Mouse (Mus musculus) stomach, embryonic 14.5 days (tissue): ENCODE results near the gene Itga9. TPM values are rescaled to one million over a fixed set of nuclear protein-coding genes. Genes with fewer than 3 reads are reported as not detected.

Source experiments
- ATAC-seq: fragments of 200-750 bp; cut with Nextera tagmentation; 2 replicates; pipeline ENCODE4 v1.8.0; 2017; ENCODE audit warnings: low read depth, moderate TSS enrichment; ENCODE audit not compliant: insufficient number of reproducible peaks, insufficient read depth, low FRiP score
- H3K27ac ChIP-seq: fragments of 300-500 bp; sonication (generic); 2 replicates; pipeline ENCODE4 v1.5.1; 2014; ENCODE audit warnings: mild to moderate bottlenecking, low read length, moderate library complexity, mixed read lengths
- H3K27me3 ChIP-seq: fragments of 300-500 bp; sonication (generic); 2 replicates; pipeline ENCODE4 v1.6.1; 2014; ENCODE audit warnings: low read length, control low read depth, mixed read lengths; ENCODE audit not compliant: control insufficient read depth, insufficient read depth
- H3K36me3 ChIP-seq: fragments of 300-500 bp; sonication (generic); 2 replicates; pipeline ENCODE4 v1.6.1; 2014; ENCODE audit warnings: mild to moderate bottlenecking, control low read depth, low read length, moderate library complexity, mixed read lengths; ENCODE audit not compliant: control insufficient read depth, insufficient read depth
- H3K4me1 ChIP-seq: fragments of 300-500 bp; sonication (generic); 2 replicates; pipeline ENCODE4 v1.6.1; 2014; ENCODE audit warnings: low read length, control low read depth, mixed read lengths; ENCODE audit not compliant: control insufficient read depth, insufficient read depth
- H3K4me2 ChIP-seq: fragments of 300-500 bp; sonication (generic); replicated peaks from 2 replicates; pipeline ENCODE4 v1.6.1; 2014; ENCODE audit warnings: low read depth, low read length, control low read depth
- H3K4me3 ChIP-seq: fragments of 300-500 bp; sonication (generic); 2 replicates; pipeline ENCODE4 v1.5.1; 2014; ENCODE audit warnings: low read depth, low read length, control low read depth
- H3K9ac ChIP-seq: fragments of 300-500 bp; sonication (generic); replicated peaks from 2 replicates; pipeline ENCODE4 v1.6.1; 2014; ENCODE audit warnings: low read depth, mild to moderate bottlenecking, control low read depth, low read length, moderate library complexity, mixed read lengths
- H3K9me3 ChIP-seq: fragments of 300-500 bp; sonication (generic); 2 replicates; pipeline ENCODE4 v1.6.1; 2016; ENCODE audit warnings: low read depth, low read length, control low read depth; ENCODE audit not compliant: control insufficient read depth
- WGBS: fragments of 180-500 bp; shearing (Covaris S2); extraction: QIAGEN DNeasy Blood & Tissue Kit; methylation state at CpG from one replicate; pipeline ENCODE4 v1.1.7; 2014; 5-methylcytosine and 5-hydroxymethylcytosine counted together
- polyA plus RNA-seq: library from polyadenylated mRNA; unstranded; fragments of >200 nt; fragmentation: Nextera tagmentation; extraction: Ambion mirVana; gene quantifications from 2 replicates; pipeline ENCODE4 v1.2.1, GENCODE M21; 2014

Gene Itga9
- polyA plus RNA-seq, 1 experiment from 2014 or later: 14.3 TPM

- no peak overlapping the region for H3K27ac ChIP-seq
- no peaks in the 10 kb centered on the region for H3K27me3 ChIP-seq
- H3K4me2 ChIP-seq: no peak overlapping the region
- H3K9ac ChIP-seq: no peak overlapping the region
- 90% methylated on average over 11 of the region's 11 CpGs for WGBS
- no peak overlapping the region for H3K4me3 ChIP-seq
- peaks cover 13% of the 10 kb centered on the region for H3K4me1 ChIP-seq
- ATAC-seq: no peak
- no peaks in the 10 kb centered on the region for H3K36me3 ChIP-seq
- H3K9me3 ChIP-seq: no peaks in the 10 kb centered on the region
Observed at GRCm38 (mm10) chr9:118878596-118878995, 272.1 kb downstream of the Itga9 start.

DNA sequence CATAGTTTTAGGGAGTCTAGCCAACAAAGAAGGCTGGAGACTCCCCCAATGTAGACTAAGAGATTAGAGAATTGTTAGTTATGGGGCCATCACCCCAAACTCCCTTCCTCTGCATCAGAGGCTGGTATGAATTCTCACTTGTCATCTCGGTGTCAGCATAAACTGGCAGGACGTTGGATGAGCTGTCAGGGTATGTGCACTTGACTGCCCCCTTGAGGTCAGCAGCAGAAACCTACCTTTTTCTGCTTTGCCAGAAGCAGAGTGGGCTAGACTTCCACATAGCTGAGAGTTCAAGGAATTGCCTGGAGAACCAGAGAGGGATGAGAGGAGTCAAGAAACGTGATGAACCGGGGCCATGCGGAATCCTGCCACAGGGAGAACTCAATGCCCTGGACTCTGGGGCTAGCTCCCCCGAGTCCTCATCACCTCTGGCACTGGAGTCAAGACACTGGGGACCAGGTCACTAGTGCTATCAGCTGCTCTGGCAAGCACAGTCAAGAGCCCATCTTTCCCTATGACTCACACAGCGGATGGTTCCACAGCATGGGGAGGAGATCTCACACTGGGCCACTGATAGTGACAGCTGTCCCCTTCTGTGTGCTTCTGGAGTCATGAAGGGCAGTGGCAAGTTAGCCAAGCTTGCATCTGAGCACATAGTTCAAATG, 274.9 kb downstream of the Itga9 start:
- ATAC-seq: no peak
- WGBS: 77% methylated on average over 7 of the region's 7 CpGs

DNA sequence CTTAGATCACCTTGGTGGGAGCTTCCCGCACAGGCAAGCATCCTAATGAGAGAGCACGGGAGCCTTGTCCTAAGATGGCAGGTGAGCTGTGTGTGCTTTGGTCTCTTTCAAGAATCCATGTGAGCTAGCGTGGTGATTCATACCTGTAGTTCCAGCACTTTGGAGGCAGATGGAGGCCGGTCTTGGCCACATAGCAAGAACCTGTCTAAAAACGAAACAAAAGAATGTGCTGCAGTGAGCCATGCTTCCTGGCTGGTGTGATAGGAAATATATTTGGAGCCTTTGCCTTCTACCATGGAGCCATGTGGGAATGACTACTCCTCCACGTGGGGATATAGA, 275.4 kb downstream of the Itga9 start:
- Histone ChIP-seq H3K36me3 (no peaks in the 10 kb centered on the region), H3K4me1 (no peaks in the 10 kb centered on the region), H3K4me2 (no peak overlapping the region), H3K9ac (no peak overlapping the region), H3K4me3 (no peak overlapping the region), H3K27ac (no peak overlapping the region), H3K9me3 (no peaks in the 10 kb centered on the region), H3K27me3 (no peaks in the 10 kb centered on the region)
- 76% methylated on average over 6 of the region's 6 CpGs for WGBS
- no peak for ATAC-seq

More for the DNA sequence above, 274.9 kb downstream of the Itga9 start:
- Histone ChIP-seq H3K27me3 (no peaks in the 10 kb centered on the region), H3K27ac (no peak overlapping the region), H3K36me3 (no peaks in the 10 kb centered on the region), H3K4me1 (no peaks in the 10 kb centered on the region), H3K9ac (no peak overlapping the region), H3K4me2 (no peak overlapping the region), H3K9me3 (no peaks in the 10 kb centered on the region), H3K4me3 (no peak overlapping the region)

- H3K4me2 ChIP-seq: no peak overlapping the region
- H3K9ac ChIP-seq: no peak overlapping the region
- no peaks in the 10 kb centered on the region for H3K4me1 ChIP-seq
- H3K9me3 ChIP-seq: no peaks in the 10 kb centered on the region
- H3K27ac ChIP-seq: no peak overlapping the region
- WGBS: 90% methylated on average over 7 of the region's 7 CpGs
- no peaks in the 10 kb centered on the region for H3K36me3 ChIP-seq
- no peak for ATAC-seq
- no peak overlapping the region for H3K4me3 ChIP-seq
- no peaks in the 10 kb centered on the region for H3K27me3 ChIP-seq
Observed at GRCm38 (mm10) chr9:118883150-118883549, 276.7 kb downstream of the Itga9 start.

GRCm38 (mm10) chr9:118885785-118886184, 279.3 kb downstream of the Itga9 start:
- H3K36me3 ChIP-seq: no peaks in the 10 kb centered on the region
- H3K9ac ChIP-seq: no peak overlapping the region
- H3K27ac ChIP-seq: no peak overlapping the region
- no peak overlapping the region for H3K4me2 ChIP-seq
- peaks cover 9% of the 10 kb centered on the region; the same call in 1 of the 2 replicates for H3K4me1 ChIP-seq
- H3K27me3 ChIP-seq: no peaks in the 10 kb centered on the region
- no peak for ATAC-seq
- WGBS: 77% methylated on average over 6 of the region's 6 CpGs
- no peak overlapping the region for H3K4me3 ChIP-seq
- no peaks in the 10 kb centered on the region for H3K9me3 ChIP-seq

GRCm38 (mm10) chr9:118887201-118887600, 280.7 kb downstream of the Itga9 start:
- no peaks in the 10 kb centered on the region for H3K9me3 ChIP-seq
- WGBS: 86% methylated on average over 7 of the region's 7 CpGs
- H3K4me1 ChIP-seq: peaks cover 18% of the 10 kb centered on the region
- no peak for ATAC-seq
- H3K27me3 ChIP-seq: no peaks in the 10 kb centered on the region
- H3K27ac ChIP-seq: no peak overlapping the region
- H3K4me2 ChIP-seq: no peak overlapping the region
- H3K4me3 ChIP-seq: no peak overlapping the region
- H3K36me3 ChIP-seq: no peaks in the 10 kb centered on the region
- H3K9ac ChIP-seq: no peak overlapping the region

GRCm38 (mm10) chr9:118887734-118888133, 281.2 kb downstream of the Itga9 start:
- ATAC-seq: no peak
- no peak overlapping the region for H3K9ac ChIP-seq
- WGBS: 92% methylated on average over 8 of the region's 8 CpGs
- no peaks in the 10 kb centered on the region for H3K27me3 ChIP-seq
- no peak overlapping the region for H3K27ac ChIP-seq
- no peaks in the 10 kb centered on the region for H3K36me3 ChIP-seq
- no peak overlapping the region for H3K4me3 ChIP-seq
- H3K4me1 ChIP-seq: peaks cover 18% of the 10 kb centered on the region
- H3K9me3 ChIP-seq: no peaks in the 10 kb centered on the region
- no peak overlapping the region for H3K4me2 ChIP-seq

DNA sequence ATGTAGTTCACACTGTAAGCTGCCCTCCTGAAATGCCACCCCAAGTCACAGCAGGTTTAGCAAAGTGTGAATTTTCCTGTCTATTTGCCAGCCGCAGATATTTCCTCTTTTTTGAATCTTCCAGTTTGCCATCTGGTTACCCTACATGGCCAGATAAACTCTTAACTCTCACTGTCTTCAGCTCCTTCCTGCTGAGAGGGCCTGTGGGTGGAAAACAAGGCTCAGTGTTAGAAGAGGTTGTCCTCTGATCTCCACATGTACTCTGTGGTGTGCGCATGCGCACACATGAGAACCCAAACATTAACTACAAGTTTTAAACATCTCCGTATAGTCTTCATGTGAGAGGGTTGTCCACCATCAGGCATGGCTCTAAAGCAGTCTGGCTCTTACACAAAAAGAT, 283.7 kb downstream of the Itga9 start:
- Histone ChIP-seq H3K36me3 (no peaks in the 10 kb centered on the region), H3K4me2 (no peak overlapping the region), H3K4me1 (peaks cover 18% of the 10 kb centered on the region), H3K9ac (no peak overlapping the region), H3K27me3 (no peaks in the 10 kb centered on the region), H3K9me3 (no peaks in the 10 kb centered on the region), H3K27ac (no peak overlapping the region), H3K4me3 (no peak overlapping the region)
- WGBS: 76% methylated on average over 4 of the region's 4 CpGs
- no peak for ATAC-seq

GRCm38 (mm10) chr9:118890645-118891044, 284.2 kb downstream of the Itga9 start:
- WGBS: 34% methylated on average over 2 of the region's 2 CpGs
- Histone ChIP-seq H3K9ac (no peak overlapping the region), H3K4me2 (no peak overlapping the region), H3K36me3 (no peaks in the 10 kb centered on the region), H3K4me1 (peaks cover 18% of the 10 kb centered on the region), H3K27ac (no peak overlapping the region; the same call in 1 of the 2 replicates), H3K9me3 (no peaks in the 10 kb centered on the region), H3K27me3 (no peaks in the 10 kb centered on the region), H3K4me3 (no peak overlapping the region)
- no peak for ATAC-seq
